Mouse (Mus musculus): Measurements from ENCODE around the gene Gbf1.

Gbf1 gene

GRCm38 (mm10) chr19:46186611-46187010 lies 34.3 kb downstream of the Gbf1 start:
- TF ChIP-seq GATA4 (IDR thresholded peaks at IDR 0.05; ENCODE audit: insufficient replicate concordance, low read length): no peak

GRCm38 (mm10) chr19:46187203-46187602 lies 34.9 kb downstream of the Gbf1 start:
- TF ChIP-seq GATA4 (IDR thresholded peaks at IDR 0.05; ENCODE audit: insufficient replicate concordance, low read length): no peak

GRCm38 (mm10) chr19:46198293-46198692 lies 46.0 kb downstream of the Gbf1 start:
- no peak for TF ChIP-seq GATA4 (IDR thresholded peaks at IDR 0.05; ENCODE audit: insufficient replicate concordance, low read length)

GRCm38 (mm10) chr19:46198891-46199290 lies 46.6 kb downstream of the Gbf1 start:
- TF ChIP-seq GATA4 (IDR thresholded peaks at IDR 0.05; ENCODE audit: insufficient replicate concordance, low read length): no peak

- TF ChIP-seq GATA4 (IDR thresholded peaks at IDR 0.05; ENCODE audit: insufficient replicate concordance, low read length): no peak
These were observed 51.9 kb downstream of the Gbf1 start for GRCm38 (mm10) chr19:46204166-46204565.

GRCm38 (mm10) chr19:46205680-46206079 lies 53.4 kb downstream of the Gbf1 start:
- TF ChIP-seq GATA4 (IDR thresholded peaks at IDR 0.05; ENCODE audit: insufficient replicate concordance, low read length): no peak

- no peak for TF ChIP-seq GATA4 (IDR thresholded peaks at IDR 0.05; ENCODE audit: insufficient replicate concordance, low read length)
These were observed 58.6 kb downstream of the Gbf1 start for GRCm38 (mm10) chr19:46210951-46211350.

GRCm38 (mm10) chr19:46214541-46214940 lies 62.2 kb downstream of the Gbf1 start:
- no peak for TF ChIP-seq GATA4 (IDR thresholded peaks at IDR 0.05; ENCODE audit: insufficient replicate concordance, low read length)

GRCm38 (mm10) chr19:46215401-46215800 lies 63.1 kb downstream of the Gbf1 start:
- TF ChIP-seq GATA4 (IDR thresholded peaks at IDR 0.05; ENCODE audit: insufficient replicate concordance, low read length): no peak

GRCm38 (mm10) chr19:46216716-46217115 lies 64.4 kb downstream of the Gbf1 start:
- TF ChIP-seq GATA4 (IDR thresholded peaks at IDR 0.05; ENCODE audit: insufficient replicate concordance, low read length): no peak

GRCm38 (mm10) chr19:46220116-46220515 lies 67.8 kb downstream of the Gbf1 start:
- no peak for TF ChIP-seq GATA4 (IDR thresholded peaks at IDR 0.05; ENCODE audit: insufficient replicate concordance, low read length)

GRCm38 (mm10) chr19:46223118-46223517 lies 70.8 kb downstream of the Gbf1 start:
- TF ChIP-seq GATA4 (IDR thresholded peaks at IDR 0.05; ENCODE audit: insufficient replicate concordance, low read length): no peak

- TF ChIP-seq GATA4 (IDR thresholded peaks at IDR 0.05; ENCODE audit: insufficient replicate concordance, low read length): no peak
These were observed 72.6 kb downstream of the Gbf1 start for GRCm38 (mm10) chr19:46224882-46225281.

- no peak for TF ChIP-seq GATA4 (IDR thresholded peaks at IDR 0.05; ENCODE audit: insufficient replicate concordance, low read length)
These were observed 73.2 kb downstream of the Gbf1 start for GRCm38 (mm10) chr19:46225506-46225905.

- no peak for TF ChIP-seq GATA4 (IDR thresholded peaks at IDR 0.05; ENCODE audit: insufficient replicate concordance, low read length)
These were observed 74.0 kb downstream of the Gbf1 start for GRCm38 (mm10) chr19:46226295-46226694.

GRCm38 (mm10) chr19:46227300-46227699 lies 75.0 kb downstream of the Gbf1 start:
- no peak for TF ChIP-seq GATA4 (IDR thresholded peaks at IDR 0.05; ENCODE audit: insufficient replicate concordance, low read length)

- TF ChIP-seq GATA4 (IDR thresholded peaks at IDR 0.05; ENCODE audit: insufficient replicate concordance, low read length): no peak
These were observed 82.1 kb downstream of the Gbf1 start for GRCm38 (mm10) chr19:46234450-46234849.

- TF ChIP-seq GATA4 (IDR thresholded peaks at IDR 0.05; ENCODE audit: insufficient replicate concordance, low read length): no peak
These were observed 84.3 kb downstream of the Gbf1 start for GRCm38 (mm10) chr19:46236658-46237057.
